9 mouse cellular contexts compared by ENCODE assay signal in genomic region chr1:85795196-85795595, GRCm38 (mm10). TPM values are rescaled to one million over a fixed set of nuclear protein-coding genes. Genes with fewer than 3 reads are reported as not detected.
DNase-seq lines count a peak whose midpoint lies in the region; ATAC-seq and TF ChIP-seq lines count a peak whose summit lies in the region.
"Had no signal": no experiment of that assay in that cellular context is flagged by ENCODE, and none has a peak within 500 bp of the region (broad histone marks: within the 10 kb centered on the region; RNA-seq: fewer than 3 reads in every experiment).

No protein-coding gene starts in this region.

- H3K9me3 ChIP-seq in heart, embryonic 11.5 days (replicated peaks; ENCODE audit: control insufficient read depth, low read length), result no peaks in the 10 kb centered on the region
- no peaks in the 10 kb centered on the region for H3K9me3 ChIP-seq in forebrain, embryonic 12.5 days

- no peak overlapping the region for H3ac ChIP-seq in C2C12 (ENCODE audit: control insufficient read depth, insufficient read length, low read depth)

- H3K4me1 ChIP-seq in heart, embryonic 11.5 days (ENCODE audit: control insufficient read depth, insufficient read depth, low read length), result peaks cover 3% of the 10 kb centered on the region; the same call in 1 of the 2 replicates
- peaks cover 15% of the 10 kb centered on the region for H3K4me1 ChIP-seq in forebrain, embryonic 12.5 days

- H3K79me3 ChIP-seq in C2C12 (ENCODE audit: low read depth), result peaks cover 64% of the 10 kb centered on the region

- no peak overlapping the region for H3K27ac ChIP-seq in heart, embryonic 11.5 days (ENCODE audit: low read depth, low read length)
- no peak overlapping the region for H3K27ac ChIP-seq in forebrain, embryonic 12.5 days
- H3K27ac ChIP-seq in macrophage, result peak overlapping the region; percentile 76

- no peaks in the 10 kb centered on the region for H3K36me3 ChIP-seq in heart, embryonic 11.5 days (ENCODE audit: control insufficient read depth, insufficient read depth, low read length)
- peaks cover 7% of the 10 kb centered on the region for H3K36me3 ChIP-seq in C2C12 (ENCODE audit: control insufficient read depth, insufficient read depth)
- H3K36me3 ChIP-seq in forebrain, embryonic 12.5 days (replicated peaks), result no peaks in the 10 kb centered on the region
- no peaks in the 10 kb centered on the region for H3K36me3 ChIP-seq in macrophage (ENCODE audit: inconsistent target)

- no peak for ATAC-seq in heart, embryonic 11.5 days (replicated peaks; ENCODE audit: insufficient number of reproducible peaks, low FRiP score, low TSS enrichment)
- no peak for ATAC-seq in forebrain, embryonic 12.5 days (ENCODE audit: low FRiP score)

- peak overlapping the region; percentile 39; the same call in 1 of the 2 replicates for H3K4me2 ChIP-seq in heart, embryonic 11.5 days
- peak overlapping the region; percentile 36 for H3K4me2 ChIP-seq in forebrain, embryonic 12.5 days

- H3K27me3 ChIP-seq in heart, embryonic 11.5 days (ENCODE audit: control insufficient read depth, insufficient read depth, low read length), result no peaks in the 10 kb centered on the region
- peaks cover 3% of the 10 kb centered on the region for H3K27me3 ChIP-seq in C2C12 (ENCODE audit: control insufficient read depth, insufficient read depth, insufficient read length)
- no peaks in the 10 kb centered on the region for H3K27me3 ChIP-seq in forebrain, embryonic 12.5 days

- no peak for DNase-seq in heart, adult 8-10 months (ENCODE audit: low spot score)
- DNase-seq in layer of hippocampus, adult 9-11 months, result no peak
- no peak for DNase-seq in cerebellum, adult 11-12 months
- DNase-seq in right cerebral cortex, postnatal 14 days, result no peak
- DNase-seq: right cerebral cortex, adult 18-20 months had no signal

- no peak overlapping the region for H3K9ac ChIP-seq in heart, embryonic 11.5 days (ENCODE audit: low read depth, low read length)
- H3K9ac ChIP-seq in forebrain, embryonic 12.5 days, result no peak overlapping the region

- TF ChIP-seq CTCF in C2C12 (IDR thresholded peaks at IDR 0.05; ENCODE audit: control insufficient read depth, insufficient read depth, insufficient read length), result no peak

- peaks cover 69% of the 10 kb centered on the region for H3K79me2 ChIP-seq in C2C12 (ENCODE audit: control insufficient read depth, insufficient read depth)
- H3K79me2 ChIP-seq in macrophage (ENCODE audit: inconsistent target), result peaks cover 65% of the 10 kb centered on the region

- WGBS in heart, embryonic 11.5 days (ENCODE audit: insufficient replicate concordance), result 43% methylated on average over 3 of the region's 3 CpGs
- WGBS in forebrain, embryonic 12.5 days, result 68% methylated on average over 3 of the region's 3 CpGs
- 83% methylated on average over 3 of the region's 3 CpGs for WGBS in macrophage (ENCODE audit: missing documents)

- no peak overlapping the region for H3K4me3 ChIP-seq in heart, embryonic 11.5 days (ENCODE audit: low read depth, low read length)
- H3K4me3 ChIP-seq in C2C12 (ENCODE audit: insufficient read depth, poor library complexity, severe bottlenecking), result peak overlapping the region; percentile 89
- peak overlapping the region; percentile 15; the same call in 1 of the 2 replicates for H3K4me3 ChIP-seq in forebrain, embryonic 12.5 days (replicated peaks)
- peak overlapping the region; percentile 71 for H3K4me3 ChIP-seq in macrophage (ENCODE audit: inconsistent target)

TF ChIP-seq in C2C12, 6 proteins besides CTCF, POLR2A, EP300 and RAD21:
- TF ChIP-seq FOSL1 (IDR thresholded peaks at IDR 0.05; ENCODE audit: insufficient read depth, low read length, poor library complexity, severe bottlenecking) (no peak), CEBPB (IDR thresholded peaks at IDR 0.05; ENCODE audit: low read depth) (no peak)

RNA-seq across cellular contexts. Expression of gene Cab39, which starts 2.0 kb away (rescaled TPM):
- 32.8 and 35.7 TPM in 2 replicates for polyA plus RNA-seq in heart, embryonic 11.5 days (2014; fragmentation: Nextera tagmentation; extraction: Ambion mirVana)
- total RNA-seq in heart, adult 8-10 months (2022), result 100 to 1,000 TPM; 109 to 121 (median 111) TPM
- polyA plus RNA-seq in C2C12 (2012; fragmentation: generic; extraction: Trizol) (16.6 TPM), macrophage (2018) (120 to 143 TPM (median 143 TPM) in 3 replicates)
- polyA plus RNA-seq in forebrain, embryonic 12.5 days (2016; fragmentation: Nextera tagmentation; extraction: Ambion mirVana), result 68.3 and 69.7 TPM in 2 replicates
- 100 to 1,000 TPM in 2 of 26 experiments, 10 to 100 TPM in 24; 33.9 to 109 (median 74.3) TPM for total RNA-seq in macrophage (2018; cell fraction: chromatin; rRNA removed)
- total RNA-seq in macrophage (2018; cell fraction: cytosol; rRNA removed), result 100 to 1,000 TPM in 25 of 26 experiments, 10 to 100 TPM in 1; 99.5 to 166 (median 146) TPM
- total RNA-seq in macrophage (2018; cell fraction: nucleus; rRNA removed), result 100 to 1,000 TPM in 15 of 26 experiments, 10 to 100 TPM in 11; 65.3 to 172 (median 109) TPM

RNA-seq across cellular contexts. Expression of gene A630001G21Rik, which starts 16.8 kb away (rescaled TPM):
- 1.4 and 1.8 TPM in 2 replicates for polyA plus RNA-seq in heart, embryonic 11.5 days (2014; fragmentation: Nextera tagmentation; extraction: Ambion mirVana)
- total RNA-seq in heart, adult 8-10 months (2022), result 1 to 10 TPM in 1 of 4 experiments, under 1 TPM in 3; 0.22 to 1.3 (median 0.34) TPM
- polyA plus RNA-seq in C2C12 (2012; fragmentation: generic; extraction: Trizol) (0.08 TPM), macrophage (2018) (21.9 to 32.0 TPM (median 29.3 TPM) in 3 replicates)
- 0.53 and 1.6 TPM in 2 replicates for polyA plus RNA-seq in forebrain, embryonic 12.5 days (2016; fragmentation: Nextera tagmentation; extraction: Ambion mirVana)
- 100 to 1,000 TPM in 22 of 26 experiments, 10 to 100 TPM in 4; 65.8 to 335 (median 180) TPM for total RNA-seq in macrophage (2018; cell fraction: chromatin; rRNA removed)
- 10 to 100 TPM; 16.6 to 45.8 (median 27.9) TPM for total RNA-seq in macrophage (2018; cell fraction: cytosol; rRNA removed)
- 100 to 1,000 TPM in 25 of 26 experiments, 10 to 100 TPM in 1; 97.8 to 265 (median 186) TPM for total RNA-seq in macrophage (2018; cell fraction: nucleus; rRNA removed)
